Mouse (Mus musculus): Measurements from ENCODE around the gene Slc39a3.

DNA sequence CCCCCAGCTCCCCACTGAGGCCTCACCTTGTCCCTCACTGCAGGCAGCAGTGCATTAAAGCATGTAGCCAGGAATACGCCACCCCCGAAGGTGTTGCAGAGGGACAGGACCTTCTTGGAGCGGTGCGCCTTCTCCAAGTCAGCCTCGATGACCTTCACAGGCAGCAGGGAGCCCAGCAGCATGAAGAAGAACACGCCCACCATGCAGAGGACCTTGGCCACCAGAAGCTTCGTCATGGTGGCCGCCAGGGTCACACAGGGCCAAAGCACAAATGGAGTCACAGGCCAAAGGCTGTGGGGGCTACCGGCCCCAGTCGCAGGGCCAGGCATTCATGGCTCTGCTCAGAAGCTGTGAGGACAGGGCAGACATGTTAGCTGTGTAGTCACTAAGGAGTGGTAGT is 3.6 kb downstream of the Slc39a3 start:
- no peak for TF ChIP-seq CTCF (IDR thresholded peaks at IDR 0.05; ENCODE audit: control insufficient read depth, insufficient read depth, insufficient replicate concordance, low read depth, low read length)
- TF ChIP-seq POLR2A (IDR thresholded peaks at IDR 0.05; ENCODE audit: control insufficient read depth, low read depth, low read length): no peak
